Mouse (Mus musculus) T-helper 2 cell (primary cell): ENCODE measurements around the gene Tmem150c.

ENCODE experiments used
- in situ Hi-C: fragments of 300-600 bp; cut with MboI, MseI; formaldehyde crosslinking; loops from one replicate; pipeline ENCODE4 v1.15.1; 2025; ENCODE audit warnings: high pct_unique_total_duplicates

The Tmem150c gene

DNA sequence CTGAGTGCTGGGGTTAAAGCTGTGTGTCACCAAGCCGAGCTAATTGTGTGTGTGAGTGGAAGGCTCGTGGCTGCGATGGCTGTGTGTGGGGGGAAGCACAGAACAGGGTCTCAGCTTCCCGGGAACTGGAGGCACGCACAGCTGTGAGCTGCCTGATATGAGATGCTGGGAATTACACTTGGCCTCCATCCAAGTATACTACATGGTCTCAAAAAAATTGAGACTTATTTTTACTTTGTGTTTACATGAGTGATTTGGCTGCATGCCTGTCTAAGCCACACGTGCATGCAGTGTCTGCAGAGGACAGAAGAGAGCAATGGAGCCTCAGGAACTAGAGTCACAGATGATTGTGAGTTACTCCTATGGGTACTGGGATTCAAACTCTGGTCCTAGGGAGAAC is 129.5 kb downstream of the Tmem150c start:
- in situ Hi-C loops: loop anchor here (25.0 kb wide), 2 partner anchors 482 to 757 kb away; partner anchors contain the start of genes Cops4, Helq, Lin54 and Mrps18c
